Mouse (Mus musculus) myocyte (in vitro differentiated cells): ENCODE measurements at regions not wholly inside any gene's neighbourhood (a gene's known extent, or its start where the extent isn't known, plus 50 kb on each side); places are given as distances from the start of the nearest gene placed in this dataset.

Source experiments
- H3K27me3 ChIP-seq: one replicate; pipeline ENCODE4 v1.6.1; 2011; ENCODE audit not compliant: control insufficient read depth, insufficient read depth, insufficient read length
- H3K36me3 ChIP-seq: one replicate; pipeline ENCODE4 v1.6.1; 2011; ENCODE audit not compliant: control insufficient read depth, insufficient read depth
- H3K4me2 ChIP-seq: one replicate; pipeline ENCODE4 v1.6.1; 2011; ENCODE audit warnings: low read depth, control low read depth
- H3K4me3 ChIP-seq: one replicate; pipeline ENCODE4 v1.5.1; 2011; ENCODE audit warnings: mild to moderate bottlenecking, control low read depth, moderate library complexity
- H3K79me2 ChIP-seq: one replicate; pipeline ENCODE4 v1.6.1; 2011; ENCODE audit not compliant: control insufficient read depth, insufficient read depth
- H3ac ChIP-seq: one replicate; pipeline ENCODE4 v1.6.1; 2011; ENCODE audit not compliant: control insufficient read depth, insufficient read length
- E2F4 ChIP-seq: IDR thresholded peaks from one replicate; pipeline ENCODE4 v1.6.1; 2011; ENCODE audit warnings: mild to moderate bottlenecking, control low read depth, moderate library complexity; ENCODE audit not compliant: insufficient read depth
- MAX ChIP-seq: IDR thresholded peaks from one replicate; pipeline ENCODE4 v1.6.1; 2011; ENCODE audit warnings: low read depth, mild to moderate bottlenecking, control low read depth
- POLR2A ChIP-seq: IDR thresholded peaks from one replicate; pipeline ENCODE4 v1.6.1; 2011; ENCODE audit warnings: low read depth, mild to moderate bottlenecking, control low read depth, moderate library complexity; ENCODE audit not compliant: insufficient read length
- POLR2AphosphoS2 ChIP-seq: IDR thresholded peaks from one replicate; pipeline ENCODE4 v1.6.1; 2011; ENCODE audit warnings: low read depth, control low read depth; ENCODE audit not compliant: insufficient read length
- REST ChIP-seq: IDR thresholded peaks from one replicate; pipeline ENCODE4 v1.6.1; 2011; ENCODE audit warnings: mild to moderate bottlenecking, control low read depth, moderate library complexity; ENCODE audit not compliant: insufficient read depth, insufficient read length
- TCF12 ChIP-seq: IDR thresholded peaks from one replicate; pipeline ENCODE4 v1.6.1; 2011; ENCODE audit warnings: mild to moderate bottlenecking, control low read depth; ENCODE audit not compliant: poor library complexity, insufficient read depth, severe bottlenecking
- USF1 ChIP-seq: IDR thresholded peaks from one replicate; pipeline ENCODE4 v1.6.1; 2011; ENCODE audit warnings: low read depth, mild to moderate bottlenecking, control low read depth, moderate library complexity

GRCm38 (mm10) chr7:36644252-36644651 lies 53.7 kb upstream of the Tshz3 start:
- H3K4me3 ChIP-seq = no peak overlapping the region
- no peaks in the 10 kb centered on the region for H3K36me3 ChIP-seq
- H3K4me2 ChIP-seq = no peak overlapping the region
- H3ac ChIP-seq = no peak overlapping the region
- no peak for TF ChIP-seq POLR2AphosphoS2
- no peak for TF ChIP-seq REST
- no peak for TF ChIP-seq POLR2A
- no peak for TF ChIP-seq USF1
- TF ChIP-seq TCF12 = no peak
- TF ChIP-seq E2F4 = no peak
- TF ChIP-seq MAX = no peak
- no peaks in the 10 kb centered on the region for H3K27me3 ChIP-seq
- no peaks in the 10 kb centered on the region for H3K79me2 ChIP-seq
